8 mouse cellular contexts compared by ENCODE assay signal in genomic region chr3:88502031-88502571, GRCm38 (mm10). TPM values are rescaled to one million over a fixed set of nuclear protein-coding genes. Genes with fewer than 3 reads are reported as not detected.
DNase-seq lines count a peak whose midpoint lies in the region; ATAC-seq and TF ChIP-seq lines count a peak whose summit lies in the region.

No protein-coding gene starts in this region.

- H3K27me3 ChIP-seq in neural tube, embryonic 11.5 days (ENCODE audit: control insufficient read depth, insufficient read depth, low read length): peaks cover 20% of the 10 kb centered on the region
- H3K27me3 ChIP-seq in embryonic facial prominence, embryonic 15.5 days: no peaks in the 10 kb centered on the region
- peaks cover 4% of the 10 kb centered on the region for H3K27me3 ChIP-seq in hindbrain, embryonic 14.5 days (ENCODE audit: control insufficient read depth, insufficient read depth, low read length)
- H3K27me3 ChIP-seq in liver, embryonic 12.5 days (replicated peaks): no peaks in the 10 kb centered on the region

- 12% methylated on average over 11 of the region's 11 CpGs for WGBS in neural tube, embryonic 11.5 days
- WGBS in embryonic facial prominence, embryonic 15.5 days: 9% methylated on average over 11 of the region's 11 CpGs
- WGBS in hindbrain, embryonic 14.5 days: 18% methylated on average over 11 of the region's 11 CpGs
- 29% methylated on average over 11 of the region's 11 CpGs for WGBS in liver, embryonic 12.5 days (ENCODE audit: insufficient replicate concordance)
- WGBS in olfactory bulb, adult 2 months: 8% methylated on average over 11 of the region's 11 CpGs

- no peak overlapping the region for H3K27ac ChIP-seq in neural tube, embryonic 11.5 days (ENCODE audit: low read depth, low read length)
- peak overlapping the region; percentile 97 for H3K27ac ChIP-seq in embryonic facial prominence, embryonic 15.5 days (replicated peaks)
- no peak overlapping the region for H3K27ac ChIP-seq in hindbrain, embryonic 14.5 days
- H3K27ac ChIP-seq in liver, embryonic 12.5 days: peak overlapping the region; percentile 95
- H3K27ac ChIP-seq in olfactory bulb, adult 2 months (ENCODE audit: insufficient read depth, low read depth, low read length): no peak overlapping the region

- peak overlapping the region; percentile 87 for H3K4me2 ChIP-seq in neural tube, embryonic 11.5 days (ENCODE audit: low read depth)
- H3K4me2 ChIP-seq in embryonic facial prominence, embryonic 15.5 days (replicated peaks): peak overlapping the region; percentile 80
- H3K4me2 ChIP-seq in hindbrain, embryonic 14.5 days (replicated peaks): peak overlapping the region; percentile 83
- H3K4me2 ChIP-seq in liver, embryonic 12.5 days: peak overlapping the region; percentile 89

- no peaks in the 10 kb centered on the region for H3K9me3 ChIP-seq in neural tube, embryonic 11.5 days (ENCODE audit: control insufficient read depth, low read length)
- H3K9me3 ChIP-seq in embryonic facial prominence, embryonic 15.5 days (replicated peaks): no peaks in the 10 kb centered on the region
- H3K9me3 ChIP-seq in hindbrain, embryonic 14.5 days (ENCODE audit: control insufficient read depth, low read length): no peaks in the 10 kb centered on the region
- no peaks in the 10 kb centered on the region for H3K9me3 ChIP-seq in liver, embryonic 12.5 days (replicated peaks)

- no peak for ATAC-seq in neural tube, embryonic 11.5 days (ENCODE audit: insufficient read depth, low FRiP score, low TSS enrichment)
- no peak for ATAC-seq in embryonic facial prominence, embryonic 15.5 days (ENCODE audit: insufficient number of reproducible peaks, low FRiP score, low TSS enrichment, low read depth)
- no peak; the same call in 1 of the 2 replicates for ATAC-seq in hindbrain, embryonic 14.5 days (ENCODE audit: low FRiP score)
- peak; percentile 10; the same call in 1 of the 2 replicates for ATAC-seq in liver, embryonic 12.5 days
- ATAC-seq in granulocyte monocyte progenitor cell, adult 5-6 weeks (replicated peaks; ENCODE audit: poor library complexity, severe bottlenecking): no peak

- TF ChIP-seq POLR2A in olfactory bulb, adult 2 months (IDR thresholded peaks at IDR 0.05; ENCODE audit: insufficient read depth, low read depth, low read length): no peak

- intact Hi-C loops in left cerebral cortex, postnatal 25 days (cut with DNase I): no loop called here

- H3K4me3 ChIP-seq in neural tube, embryonic 11.5 days (ENCODE audit: low read depth, low read length): peak overlapping the region; percentile 45; the same call in 1 of the 2 replicates
- H3K4me3 ChIP-seq in embryonic facial prominence, embryonic 15.5 days (replicated peaks): peak overlapping the region; percentile 77
- H3K4me3 ChIP-seq in hindbrain, embryonic 14.5 days (replicated peaks; ENCODE audit: low read length): peak overlapping the region; percentile 57
- peak overlapping the region; percentile 97 for H3K4me3 ChIP-seq in liver, embryonic 12.5 days
- H3K4me3 ChIP-seq in olfactory bulb, adult 2 months (ENCODE audit: insufficient read depth, low read depth, low read length): peak overlapping the region; percentile 63

- no peak for TF ChIP-seq CTCF in olfactory bulb, adult 2 months (IDR thresholded peaks at IDR 0.05; ENCODE audit: insufficient read depth, low read depth, low read length)

- H3K4me1 ChIP-seq in neural tube, embryonic 11.5 days (ENCODE audit: control insufficient read depth, insufficient read depth, low read length): no peaks in the 10 kb centered on the region
- H3K4me1 ChIP-seq in embryonic facial prominence, embryonic 15.5 days: peaks cover 75% of the 10 kb centered on the region
- peaks cover 14% of the 10 kb centered on the region for H3K4me1 ChIP-seq in hindbrain, embryonic 14.5 days (replicated peaks; ENCODE audit: control insufficient read depth, insufficient read depth, low read length)
- H3K4me1 ChIP-seq in liver, embryonic 12.5 days: peaks cover 83% of the 10 kb centered on the region
- peaks cover 37% of the 10 kb centered on the region for H3K4me1 ChIP-seq in olfactory bulb, adult 2 months (ENCODE audit: control insufficient read depth, insufficient read depth, low read length)

- DNase-seq in neural tube, embryonic 11.5 days (ENCODE audit: low spot score): no peak
- DNase-seq in neural tube, embryonic 10.5 days (ENCODE audit: extremely low spot score, low spot score): no peak
- DNase-seq in hindbrain, embryonic 14.5 days (ENCODE audit: low spot score): no peak
- DNase-seq in left cerebral cortex, postnatal 25 days (ENCODE audit: low spot score in 2 of 2): no peak

- H3K36me3 ChIP-seq in neural tube, embryonic 11.5 days (ENCODE audit: control insufficient read depth, insufficient read depth, low read length): no peaks in the 10 kb centered on the region
- H3K36me3 ChIP-seq in embryonic facial prominence, embryonic 15.5 days: peaks cover 21% of the 10 kb centered on the region
- no peaks in the 10 kb centered on the region for H3K36me3 ChIP-seq in hindbrain, embryonic 14.5 days (replicated peaks; ENCODE audit: control insufficient read depth, insufficient read depth)
- H3K36me3 ChIP-seq in liver, embryonic 12.5 days: peaks cover 39% of the 10 kb centered on the region

- no peak overlapping the region for H3K9ac ChIP-seq in neural tube, embryonic 11.5 days (ENCODE audit: low read length)
- H3K9ac ChIP-seq in embryonic facial prominence, embryonic 15.5 days: peak overlapping the region; percentile 97
- peak overlapping the region; percentile 71 for H3K9ac ChIP-seq in hindbrain, embryonic 14.5 days
- H3K9ac ChIP-seq in liver, embryonic 12.5 days: peak overlapping the region; percentile 98

RNA-seq across cellular contexts. Expression of gene Lmna, which starts 7.7 kb away (rescaled TPM):
- polyA plus RNA-seq in neural tube, embryonic 11.5 days (2014; fragmentation: Nextera tagmentation; extraction: Ambion mirVana): 16.1 and 17.4 TPM in 2 replicates
- polyA plus RNA-seq in embryonic facial prominence, embryonic 15.5 days (2015; fragmentation: Nextera tagmentation; extraction: Ambion mirVana): 625 and 678 TPM in 2 replicates
- 44.3 and 47.3 TPM in 2 replicates for polyA plus RNA-seq in hindbrain, embryonic 14.5 days (2014; fragmentation: Nextera tagmentation; extraction: Ambion mirVana)
- polyA plus RNA-seq in liver, embryonic 12.5 days (2016; fragmentation: Nextera tagmentation; extraction: Ambion mirVana): 189 TPM in 2 replicates
- not detected in 2 replicates for polyA plus RNA-seq in olfactory bulb, adult 2 months (2012; ENCODE audit: insufficient read depth, insufficient read length, low replicate concordance, missing spikeins)
- not detected in 2 replicates for total RNA-seq in granulocyte monocyte progenitor cell, adult 5-6 weeks (2014; fragmentation: Nextera tagmentation)
- total RNA-seq in granulocyte monocyte progenitor cell, adult 5-6 weeks (2017): 0.41 and 1.6 TPM in 2 replicates
- 10 to 100 TPM; 42.1 to 48.7 TPM for total RNA-seq in left cerebral cortex, postnatal 25 days (2021)

RNA-seq across cellular contexts. Expression of gene Mex3a, which starts 30.1 kb away (rescaled TPM):
- polyA plus RNA-seq in neural tube, embryonic 11.5 days (2014; fragmentation: Nextera tagmentation; extraction: Ambion mirVana): 42.0 and 43.6 TPM in 2 replicates
- 22.5 and 22.8 TPM in 2 replicates for polyA plus RNA-seq in embryonic facial prominence, embryonic 15.5 days (2015; fragmentation: Nextera tagmentation; extraction: Ambion mirVana)
- polyA plus RNA-seq in hindbrain, embryonic 14.5 days (2014; fragmentation: Nextera tagmentation; extraction: Ambion mirVana): 30.8 and 31.0 TPM in 2 replicates
- polyA plus RNA-seq in liver, embryonic 12.5 days (2016; fragmentation: Nextera tagmentation; extraction: Ambion mirVana): 2.8 and 3.1 TPM in 2 replicates
- polyA plus RNA-seq in olfactory bulb, adult 2 months (2012; ENCODE audit: insufficient read depth, insufficient read length, low replicate concordance, missing spikeins): not detected in 2 replicates
- 3.8 and 5.1 TPM in 2 replicates for total RNA-seq in granulocyte monocyte progenitor cell, adult 5-6 weeks (2014; fragmentation: Nextera tagmentation)
- 1.7 and 2.5 TPM in 2 replicates for total RNA-seq in granulocyte monocyte progenitor cell, adult 5-6 weeks (2017)
- 1 to 10 TPM; 2.8 to 3.0 TPM for total RNA-seq in left cerebral cortex, postnatal 25 days (2021)

RNA-seq across cellular contexts. Expression of gene Sema4a, which starts 41.1 kb away (rescaled TPM):
- polyA plus RNA-seq in neural tube, embryonic 11.5 days (2014; fragmentation: Nextera tagmentation; extraction: Ambion mirVana): 5.8 and 6.1 TPM in 2 replicates
- polyA plus RNA-seq in embryonic facial prominence, embryonic 15.5 days (2015; fragmentation: Nextera tagmentation; extraction: Ambion mirVana): 18.5 and 21.9 TPM in 2 replicates
- polyA plus RNA-seq in hindbrain, embryonic 14.5 days (2014; fragmentation: Nextera tagmentation; extraction: Ambion mirVana): 21.5 and 22.9 TPM in 2 replicates
- polyA plus RNA-seq in liver, embryonic 12.5 days (2016; fragmentation: Nextera tagmentation; extraction: Ambion mirVana): 14.4 and 17.6 TPM in 2 replicates
- not detected in 2 replicates for polyA plus RNA-seq in olfactory bulb, adult 2 months (2012; ENCODE audit: insufficient read depth, insufficient read length, low replicate concordance, missing spikeins)
- 24.0 and 38.5 TPM in 2 replicates for total RNA-seq in granulocyte monocyte progenitor cell, adult 5-6 weeks (2014; fragmentation: Nextera tagmentation)
- total RNA-seq in granulocyte monocyte progenitor cell, adult 5-6 weeks (2017): 25.1 and 35.7 TPM in 2 replicates
- total RNA-seq in left cerebral cortex, postnatal 25 days (2021): 10 to 100 TPM; 49.2 to 57.9 TPM

RNA-seq across cellular contexts. Expression of gene Rab25, which starts 46.0 kb away (rescaled TPM):
- 0.70 and 0.78 TPM in 2 replicates for polyA plus RNA-seq in neural tube, embryonic 11.5 days (2014; fragmentation: Nextera tagmentation; extraction: Ambion mirVana)
- 96.3 and 107 TPM in 2 replicates for polyA plus RNA-seq in embryonic facial prominence, embryonic 15.5 days (2015; fragmentation: Nextera tagmentation; extraction: Ambion mirVana)
- polyA plus RNA-seq in hindbrain, embryonic 14.5 days (2014; fragmentation: Nextera tagmentation; extraction: Ambion mirVana): 0.20 TPM in 1 of 2 replicates, not detected in the other
- polyA plus RNA-seq in liver, embryonic 12.5 days (2016; fragmentation: Nextera tagmentation; extraction: Ambion mirVana): 0.70 TPM in 1 of 2 replicates, not detected in the other
- not detected in 2 replicates for polyA plus RNA-seq in olfactory bulb, adult 2 months (2012; ENCODE audit: insufficient read depth, insufficient read length, low replicate concordance, missing spikeins)
- 1.0 and 1.2 TPM in 2 replicates for total RNA-seq in granulocyte monocyte progenitor cell, adult 5-6 weeks (2014; fragmentation: Nextera tagmentation)
- not detected in 2 replicates for total RNA-seq in granulocyte monocyte progenitor cell, adult 5-6 weeks (2017)
- not detected for total RNA-seq in left cerebral cortex, postnatal 25 days (2021)

RNA-seq across cellular contexts. Expression of gene Lamtor2, which starts 50.8 kb away (rescaled TPM):
- polyA plus RNA-seq in neural tube, embryonic 11.5 days (2014; fragmentation: Nextera tagmentation; extraction: Ambion mirVana): 82.1 and 98.4 TPM in 2 replicates
- polyA plus RNA-seq in embryonic facial prominence, embryonic 15.5 days (2015; fragmentation: Nextera tagmentation; extraction: Ambion mirVana): 183 and 199 TPM in 2 replicates
- polyA plus RNA-seq in hindbrain, embryonic 14.5 days (2014; fragmentation: Nextera tagmentation; extraction: Ambion mirVana): 102 and 107 TPM in 2 replicates
- 101 and 102 TPM in 2 replicates for polyA plus RNA-seq in liver, embryonic 12.5 days (2016; fragmentation: Nextera tagmentation; extraction: Ambion mirVana)
- 853 TPM in 1 of 2 replicates, not detected in the other for polyA plus RNA-seq in olfactory bulb, adult 2 months (2012; ENCODE audit: insufficient read depth, insufficient read length, low replicate concordance, missing spikeins)
- total RNA-seq in granulocyte monocyte progenitor cell, adult 5-6 weeks (2014; fragmentation: Nextera tagmentation): 60.7 and 74.3 TPM in 2 replicates
- total RNA-seq in granulocyte monocyte progenitor cell, adult 5-6 weeks (2017): 102 and 122 TPM in 2 replicates
- total RNA-seq in left cerebral cortex, postnatal 25 days (2021): 10 to 100 TPM; 96.9 to 99.5 TPM

Comparison
In these comparisons a context has a peak if more than half of its experiments do, and no peak if none do; other contexts are left out.
1. H3K27ac ChIP-seq: peak in embryonic facial prominence, embryonic 15.5 days (single experiment) and liver, embryonic 12.5 days (single experiment); none in neural tube, embryonic 11.5 days (single experiment), hindbrain, embryonic 14.5 days (single experiment) and olfactory bulb, adult 2 months (single experiment).
2. H3K4me3 ChIP-seq: peak in every context shown above with its lines; median percentile 97 in liver, embryonic 12.5 days; 77 in embryonic facial prominence, embryonic 15.5 days; 63 in olfactory bulb, adult 2 months; 57 in hindbrain, embryonic 14.5 days; 45 in neural tube, embryonic 11.5 days.
3. RNA of gene Lmna, which starts 7.7 kb away (polyA plus RNA-seq): 625 to 678 TPM in embryonic facial prominence, embryonic 15.5 days, 189 TPM in liver, embryonic 12.5 days, 44.3 to 47.3 TPM in hindbrain, embryonic 14.5 days and 16.1 to 17.4 TPM in neural tube, embryonic 11.5 days; not detected in olfactory bulb, adult 2 months; every median in the first group is over 10 times any median in the second.
4. Peak in every context shown above with its lines, with median percentiles within 50 percentile points of each other: H3K4me2 ChIP-seq.